Mouse (Mus musculus) cerebellum, postnatal 36 days (tissue): Measurements from ENCODE around the gene Rorc.
A peak's percentile ranks its signal among the peaks of the same experiment; 100 is the strongest.

ENCODE experiments used
- DNase-seq, 2 experiments: peaks; one replicate each; pipeline ENCODE4 v3.0.0; 2021 to 2022; ENCODE audit warnings: mixed read lengths in 2 of 2

The Rorc gene

GRCm38 (mm10) chr3:94372641-94373040 is at the start of gene Rorc:
Gene Rorc (plus strand): TSS chr3:94372794.
- peak; percentile 44 to 64 for DNase-seq

GRCm38 (mm10) chr3:94328681-94329080 is 43.9 kb upstream of the Rorc start:
- no peak for DNase-seq

GRCm38 (mm10) chr3:94334442-94334841 is 38.2 kb upstream of the Rorc start:
- DNase-seq, result no peak

- no peak for DNase-seq
Observed at GRCm38 (mm10) chr3:94338522-94338921, 34.1 kb upstream of the Rorc start.

DNA sequence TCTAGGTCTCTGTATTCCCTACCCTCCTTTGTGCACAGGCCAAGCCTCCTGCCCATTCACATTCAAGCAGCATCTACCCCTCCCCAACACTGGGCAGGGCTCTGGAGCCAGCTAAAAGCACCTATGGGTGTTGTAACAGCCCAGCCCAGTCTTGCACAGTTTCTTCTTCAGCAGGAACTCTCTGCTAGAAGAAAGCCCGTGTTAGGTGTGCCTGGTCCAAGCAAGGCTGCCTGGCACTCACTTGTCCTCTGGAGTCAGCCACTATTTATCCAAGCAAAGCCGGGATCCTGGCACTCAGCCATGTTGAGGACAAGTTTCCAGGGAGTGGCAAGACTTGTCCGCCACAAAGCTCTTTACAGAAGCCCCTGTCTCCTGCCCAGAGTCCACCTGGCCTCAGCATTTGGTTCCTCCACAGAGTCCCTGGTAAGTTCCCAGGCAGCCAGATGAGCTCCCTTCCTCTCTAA is 30.6 kb upstream of the Rorc start, which contains the start of gene Them5:
TSS of gene Them5 (plus strand) at position 141 of the 464 bp plus-strand sequence.
- DNase-seq, result no peak

DNA sequence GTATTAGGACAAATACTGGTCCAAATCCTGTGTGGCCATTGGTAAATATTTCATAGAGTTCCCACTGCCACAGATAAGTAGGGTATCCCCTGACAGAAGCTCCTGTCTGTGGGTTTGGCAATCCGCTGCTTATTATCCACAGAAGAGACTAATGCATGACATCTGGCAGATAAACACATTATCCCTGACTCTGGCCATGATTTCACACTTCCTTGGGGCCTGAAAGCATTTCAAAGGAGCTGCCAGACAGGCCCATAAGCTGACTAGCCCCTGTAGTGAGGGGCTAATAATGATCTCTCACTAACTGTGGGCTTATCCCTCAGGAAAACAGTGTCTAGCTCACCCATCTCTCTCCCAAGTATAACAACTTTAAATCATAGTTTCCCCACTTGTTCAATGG is 30.0 kb upstream of the Rorc start:
- DNase-seq, result no peak

- DNase-seq, result no peak
Observed at GRCm38 (mm10) chr3:94344182-94344581, 28.4 kb upstream of the Rorc start.

GRCm38 (mm10) chr3:94344897-94345296 is 27.7 kb upstream of the Rorc start:
- no peak for DNase-seq

DNA sequence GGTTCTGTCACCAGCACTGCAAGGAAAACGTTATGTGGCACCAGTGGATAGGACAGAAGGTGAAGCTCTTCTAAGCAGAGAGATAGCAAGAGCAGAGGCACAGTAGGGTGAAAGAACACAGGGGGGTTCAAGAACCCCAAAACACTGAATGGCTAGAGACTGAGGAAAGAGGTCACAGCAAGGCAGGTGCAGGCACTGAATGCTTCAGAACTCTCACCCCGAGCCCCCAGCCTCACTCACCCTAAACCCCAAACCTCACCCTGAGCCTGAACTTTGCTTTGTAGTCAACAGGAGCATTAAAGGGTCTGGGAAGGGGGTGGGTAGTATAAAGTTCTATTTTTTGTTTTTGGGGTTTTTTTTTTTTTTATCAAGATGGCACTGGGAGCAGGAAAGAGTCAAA is 24.4 kb upstream of the Rorc start:
- no peak for DNase-seq

- DNase-seq, result no peak
Observed at GRCm38 (mm10) chr3:94360812-94361211, 11.8 kb upstream of the Rorc start.

DNA sequence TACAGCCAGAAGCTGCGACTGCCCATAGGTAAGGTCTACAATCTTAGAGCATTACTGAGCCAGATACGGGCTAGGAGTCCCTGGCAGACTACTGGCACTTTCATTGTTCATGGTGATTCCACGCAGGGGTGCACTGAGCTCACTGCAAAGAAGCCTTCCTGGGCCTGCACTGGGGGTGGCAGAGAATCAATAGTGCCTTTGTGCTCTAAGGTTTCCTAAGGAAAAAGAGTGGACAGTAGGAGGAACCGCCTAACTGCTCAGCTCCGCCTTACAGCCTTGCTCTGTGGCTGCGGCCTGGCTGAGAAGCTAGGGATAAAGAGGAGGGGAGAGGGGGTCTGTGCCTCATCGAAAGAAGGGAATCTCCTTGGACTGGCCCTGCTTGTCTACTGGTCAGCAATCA is 10.5 kb upstream of the Rorc start, which contains the start of gene C2cd4d:
TSS of gene C2cd4d (plus strand) at position 301 of the 400 bp plus-strand sequence.
- no peak for DNase-seq

GRCm38 (mm10) chr3:94363291-94364153 is 9.1 kb upstream of the Rorc start:
- peak; percentile 60 to 69 for DNase-seq

DNA sequence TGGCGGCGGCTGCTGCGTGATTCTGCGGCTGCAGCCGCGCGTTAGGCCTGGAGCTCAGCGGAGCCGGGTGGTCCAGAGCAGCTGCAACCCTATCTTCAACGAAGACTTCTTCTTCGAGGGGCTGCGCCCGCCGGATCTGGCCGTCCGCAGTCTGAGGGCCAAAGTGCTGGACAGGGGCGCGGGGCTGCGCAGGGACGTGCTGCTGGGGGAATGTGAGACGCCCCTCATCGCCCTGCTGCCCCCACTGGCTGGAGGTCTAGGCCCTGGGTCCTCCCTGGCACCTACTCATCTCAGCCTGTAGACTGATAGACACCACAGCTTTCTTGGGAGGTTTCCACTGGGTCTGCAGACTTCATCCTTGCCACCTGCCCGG is 8.5 kb upstream of the Rorc start:
- DNase-seq, result no peak

DNA sequence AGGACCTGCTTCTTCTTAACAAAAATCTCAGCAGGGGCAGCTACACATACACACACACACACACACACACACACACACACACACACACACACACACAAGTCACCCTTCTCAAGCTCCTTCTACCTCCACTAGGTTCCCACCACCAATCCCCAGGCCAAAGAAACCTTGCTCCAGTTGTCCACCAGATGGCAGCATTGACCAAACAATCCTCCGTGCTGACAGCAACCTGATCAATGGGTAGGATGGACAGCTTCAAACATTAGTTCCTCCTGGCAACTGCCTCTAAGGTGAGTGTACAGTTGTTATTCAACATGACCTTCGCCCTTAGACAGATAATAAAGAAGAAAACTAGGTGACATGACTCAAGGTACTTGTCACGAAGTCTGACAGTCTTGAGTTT is 5.8 kb upstream of the Rorc start:
- peak; percentile 77 to 88 for DNase-seq

DNA sequence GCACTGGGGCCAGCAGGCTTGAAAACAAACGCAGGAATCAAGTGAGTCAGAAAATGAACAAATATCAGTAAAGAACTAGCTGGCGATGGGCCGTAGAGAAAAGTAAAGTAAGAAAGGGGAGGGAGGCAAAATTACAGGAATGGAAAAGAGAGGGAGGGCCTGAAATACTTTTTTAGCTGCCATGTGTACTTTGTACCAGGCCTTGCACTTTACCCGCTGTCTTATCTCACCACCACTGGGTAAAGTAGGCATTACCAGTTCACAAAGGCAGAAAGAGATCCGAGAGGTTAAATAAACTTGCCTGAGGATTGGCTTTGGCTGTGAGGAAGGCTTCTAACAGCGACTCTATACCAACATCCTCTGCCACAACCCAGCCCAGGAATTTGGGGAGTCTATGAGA is 5.1 kb upstream of the Rorc start:
- DNase-seq, result no peak

DNA sequence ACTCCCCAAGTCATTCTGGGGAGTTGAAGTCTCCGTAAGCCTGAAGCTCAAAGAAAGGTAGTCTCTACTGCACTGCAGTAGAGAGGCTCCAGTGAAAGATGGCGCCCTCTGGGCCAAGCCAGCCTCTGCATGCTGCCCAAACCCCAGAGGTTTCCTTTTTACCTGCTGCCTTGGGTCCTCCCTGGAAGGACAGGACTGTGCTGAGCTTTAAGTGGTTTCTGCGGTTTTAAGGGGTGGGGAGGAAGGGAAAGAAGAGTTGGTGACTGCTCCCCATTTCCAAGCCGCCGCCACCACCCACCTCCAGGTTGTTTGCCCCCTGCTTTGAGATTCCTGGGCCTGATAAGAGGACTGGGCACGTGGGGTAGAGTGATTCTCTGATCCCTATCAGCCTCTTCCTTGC is 4.0 kb upstream of the Rorc start:
- no peak for DNase-seq

DNA sequence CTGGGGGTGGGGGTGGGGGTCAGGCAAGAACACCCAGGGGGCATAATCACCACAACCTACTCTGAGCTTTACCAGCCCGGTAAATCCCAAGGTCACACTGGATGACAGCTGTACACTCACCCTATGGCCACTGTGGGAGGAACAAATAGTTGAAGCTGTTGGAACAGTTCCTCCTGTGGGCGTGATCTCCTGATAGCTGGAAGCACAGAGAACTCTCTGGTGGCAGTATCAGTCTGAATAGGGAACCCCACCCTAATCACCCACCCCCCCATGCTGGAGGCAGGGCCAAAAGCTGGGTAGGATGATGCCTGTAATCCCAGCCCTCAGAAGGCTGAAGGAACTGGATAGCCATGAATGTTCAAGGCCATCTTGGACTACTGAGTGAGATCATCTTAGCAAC is 2.9 kb upstream of the Rorc start:
- no peak for DNase-seq

DNA sequence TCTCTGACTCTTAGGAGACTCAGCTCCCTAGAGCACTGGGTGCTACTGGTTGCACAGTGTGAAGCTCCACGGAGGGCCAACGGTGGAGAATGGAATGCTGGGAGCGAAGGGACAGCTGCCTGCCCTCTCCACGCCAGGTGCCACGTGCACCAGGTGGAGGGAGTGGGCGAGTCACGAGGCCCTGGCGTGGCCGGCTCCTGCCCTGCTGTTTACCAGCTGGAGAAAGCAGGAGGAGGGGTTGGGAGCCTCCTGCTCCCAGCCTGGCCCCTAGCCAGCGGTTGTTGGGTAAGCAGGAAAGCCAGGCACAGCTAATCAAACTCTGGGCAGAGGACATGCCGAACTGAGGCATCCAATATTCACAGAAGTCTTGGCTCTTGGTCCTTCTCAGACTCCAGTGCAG is 957 bp upstream of the Rorc start:
- peak; percentile 47 to 72 for DNase-seq

DNA sequence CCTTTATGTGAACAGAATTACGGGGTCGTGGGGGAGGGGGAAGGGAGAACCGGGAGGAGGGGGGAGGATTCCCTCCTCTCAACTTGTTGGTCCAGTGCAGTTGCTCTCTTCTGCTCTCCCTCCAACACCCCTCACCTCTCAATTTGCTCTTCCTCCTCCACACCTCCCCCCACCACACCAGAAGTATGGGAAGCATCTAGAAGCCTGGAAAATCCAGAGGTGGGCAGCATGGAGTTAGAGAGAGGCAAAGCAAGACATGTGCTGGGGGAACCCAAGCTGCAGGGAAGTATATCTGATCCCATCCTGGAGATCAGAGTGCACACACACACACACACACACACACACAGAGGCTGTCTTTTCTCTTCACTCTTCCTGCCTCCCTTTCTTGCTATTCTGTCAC is 556 bp upstream of the Rorc start:
- no peak for DNase-seq

- peak; percentile 10 to 33 for DNase-seq
Observed at GRCm38 (mm10) chr3:94373090-94373489, 496 bp downstream of the Rorc start.

DNA sequence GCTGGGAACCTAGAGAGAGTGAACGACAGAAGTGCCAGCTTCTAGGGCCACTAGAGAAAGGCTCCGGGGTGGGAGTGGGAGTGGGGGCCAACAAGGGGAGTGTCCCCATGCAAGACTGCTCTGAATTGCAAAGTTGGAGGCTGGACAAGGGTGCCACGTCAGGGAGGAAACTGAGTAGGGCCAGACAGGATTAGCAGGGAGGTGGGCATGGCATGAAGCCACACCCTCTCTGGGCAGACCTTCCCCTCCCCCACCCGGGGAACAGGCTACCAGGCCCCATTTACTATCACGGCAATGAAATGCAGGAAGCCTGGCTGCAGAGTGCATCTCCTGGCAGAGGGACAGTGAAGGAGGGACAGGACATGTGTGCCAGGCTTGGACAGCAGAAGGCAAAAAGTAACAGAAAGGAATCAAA is 1.0 kb downstream of the Rorc start:
- peak; percentile 45 to 58 for DNase-seq

- no peak for DNase-seq
Observed at GRCm38 (mm10) chr3:94374636-94375035, 2.0 kb downstream of the Rorc start.

GRCm38 (mm10) chr3:94375146-94375545 is 2.6 kb downstream of the Rorc start:
- DNase-seq, result no peak

GRCm38 (mm10) chr3:94375861-94376260 is 3.3 kb downstream of the Rorc start:
- DNase-seq, result no peak
